Mouse (Mus musculus) liver, adult 2 months (tissue): ENCODE measurements around the gene Asic5.

Source experiments
- CTCF ChIP-seq: fragments of 200-500 bp; IDR thresholded peaks from 2 replicates; pipeline ENCODE4 v1.5.1; 2011; ENCODE audit warnings: low read depth, low read length, control low read depth
- POLR2A ChIP-seq: fragments of 200-500 bp; IDR thresholded peaks from 2 replicates; pipeline ENCODE4 v1.6.1; 2011; ENCODE audit warnings: low read length, control low read depth; ENCODE audit not compliant: insufficient read depth; ENCODE audit errors: extremely low read depth

- TF ChIP-seq POLR2A (no peak), CTCF (no peak)
Observed at GRCm38 (mm10) chr3:82030008-82030748, 48.1 kb downstream of the Asic5 start.
